Mouse (Mus musculus) liver, embryonic 14.5 days (tissue): ENCODE results near the gene Rnf208.

Source experiments
- CTCF ChIP-seq: IDR thresholded peaks from 2 replicates; pipeline ENCODE4 v1.5.1; 2016; ENCODE audit warnings: antibody characterized with exemption, low read depth, control low read depth
- EP300 ChIP-seq: IDR thresholded peaks from 2 replicates; pipeline ENCODE4 v1.6.1; 2016; ENCODE audit warnings: antibody characterized with exemption, low read depth

DNA sequence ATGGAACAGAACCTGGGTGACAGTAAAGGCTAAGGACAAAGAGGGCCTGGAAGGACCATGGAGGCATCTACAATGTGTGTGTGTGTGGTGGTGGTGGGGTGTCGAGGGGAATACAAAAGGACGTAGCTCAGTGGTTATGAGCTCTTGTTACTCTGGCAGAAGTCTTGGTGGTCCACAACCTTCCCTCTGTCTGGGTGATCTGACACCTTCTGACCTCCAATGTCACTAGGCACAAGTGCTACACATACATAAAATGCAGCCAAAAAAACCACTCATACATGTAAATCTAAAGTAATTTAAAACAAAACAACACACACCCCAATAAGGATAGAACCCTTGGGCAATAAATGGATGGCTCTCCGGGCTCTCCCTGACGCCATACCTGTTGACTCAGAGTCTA is 14.6 kb upstream of the Rnf208 start:
- TF ChIP-seq CTCF (no peak), EP300 (no peak)
